Mouse (Mus musculus) liver, embryonic 14.5 days (tissue): ENCODE data around the gene Zmynd8.

Source experiments
- CTCF ChIP-seq: IDR thresholded peaks from 2 replicates; pipeline ENCODE4 v1.5.1; 2016; ENCODE audit warnings: antibody characterized with exemption, low read depth, control low read depth
- EP300 ChIP-seq: IDR thresholded peaks from 2 replicates; pipeline ENCODE4 v1.6.1; 2016; ENCODE audit warnings: antibody characterized with exemption, low read depth

- TF ChIP-seq CTCF (no peak), EP300 (no peak)
These were observed 139.3 kb downstream of the Zmynd8 start for GRCm38 (mm10) chr2:165759421-165759985.
